Mouse (Mus musculus) gastrocnemius, postnatal 36 days (tissue): Measurements from ENCODE around the gene Xrcc6. TPM values are rescaled to one million over a fixed set of nuclear protein-coding genes. Genes with fewer than 3 reads are reported as not detected.
A peak's percentile ranks its signal among the peaks of the same experiment; 100 is the strongest.
"Not testable (repeated sequence)": the region's sequence is repeated elsewhere in the genome, so short reads cannot be mapped to it uniquely, and the experiment has no call there.

Experiments
- DNase-seq, 2 experiments: peaks; one replicate each; pipeline ENCODE4 v3.0.0; 2022
- intact Hi-C: fragments of 180-260 bp; cut with DNase I; formaldehyde crosslinking; loops from one replicate; pipeline ENCODE4 v1.15.1; 2025
- total RNA-seq, 2 experiments: library from RNA; stranded (reverse); gene quantifications; 2 replicates each; pipeline ENCODE4 v1.2.3; 2021

Xrcc6 gene
- total RNA-seq, 2 experiments from 2014 or later = 17.8 to 22.9 TPM

GRCm38 (mm10) chr15:81964262-81964661 lies 23.4 kb upstream of the Xrcc6 start:
- intact Hi-C loops = no loop called here
- no peak for DNase-seq

- intact Hi-C loops = no loop called here
Observed at GRCm38 (mm10) chr15:81964980-81965545, 22.6 kb upstream of the Xrcc6 start.

GRCm38 (mm10) chr15:81966062-81966829 lies 21.4 kb upstream of the Xrcc6 start:
- intact Hi-C loops = no loop called here
- no peak for DNase-seq

More at GRCm38 (mm10) chr15:81964980-81965545, 22.6 kb upstream of the Xrcc6 start:
- no peak for DNase-seq

GRCm38 (mm10) chr15:81967821-81968220 lies 19.8 kb upstream of the Xrcc6 start:
- DNase-seq = no peak
- intact Hi-C loops = no loop called here

GRCm38 (mm10) chr15:81968447-81968846 lies 19.2 kb upstream of the Xrcc6 start:
- intact Hi-C loops = no loop called here
- no peak for DNase-seq

- intact Hi-C loops = no loop called here
- DNase-seq = no peak
Observed at GRCm38 (mm10) chr15:81969173-81969572, 18.5 kb upstream of the Xrcc6 start.

GRCm38 (mm10) chr15:81969635-81970034 lies 18.0 kb upstream of the Xrcc6 start:
- intact Hi-C loops, DNase-seq: not testable (repeated sequence)

- DNase-seq, intact Hi-C loops: not testable (repeated sequence)
Observed at GRCm38 (mm10) chr15:81970498-81970897, 17.1 kb upstream of the Xrcc6 start.

- DNase-seq, intact Hi-C loops: not testable (repeated sequence)
Observed at GRCm38 (mm10) chr15:81975156-81975555, 12.5 kb upstream of the Xrcc6 start.

- intact Hi-C loops = no loop called here
- no peak for DNase-seq
Observed at GRCm38 (mm10) chr15:81980321-81980720, 7.3 kb upstream of the Xrcc6 start, which contains the start of gene 1700029P11Rik. Gene 1700029P11Rik, plus strand, starts transcription at chr15:81980540.

GRCm38 (mm10) chr15:81982173-81982572 lies 5.5 kb upstream of the Xrcc6 start:
- intact Hi-C loops = no loop called here
- no peak for DNase-seq

- intact Hi-C loops = loop anchor here (5.0 kb wide), 1 partner anchor 48 kb away; the partner anchor contains the start of gene Csdc2
- DNase-seq = no peak
Observed at GRCm38 (mm10) chr15:81985267-81986161, 2.1 kb upstream of the Xrcc6 start.

- intact Hi-C loops = loop anchor here (2.0 to 5.0 kb wide), 2 partner anchors 29 to 52 kb away; partner anchors contain the start of genes Csdc2 and Pmm1
- DNase-seq = peak; percentile 74 to 81
Observed at GRCm38 (mm10) chr15:81989371-81990062, 1.9 kb downstream of the Xrcc6 start.

- DNase-seq = no peak
- intact Hi-C loops = no loop called here
Observed at GRCm38 (mm10) chr15:81990549-81990948, 2.9 kb downstream of the Xrcc6 start.

- DNase-seq = no peak
- intact Hi-C loops = no loop called here
Observed at GRCm38 (mm10) chr15:81993992-81994391, 6.4 kb downstream of the Xrcc6 start.

GRCm38 (mm10) chr15:82004257-82004656 lies 16.6 kb downstream of the Xrcc6 start:
- intact Hi-C loops = no loop called here
- no peak for DNase-seq

- DNase-seq = no peak
- intact Hi-C loops = no loop called here
Observed at GRCm38 (mm10) chr15:82011947-82012346, 24.3 kb downstream of the Xrcc6 start.

GRCm38 (mm10) chr15:82014745-82015391 lies 27.2 kb downstream of the Xrcc6 start:
- intact Hi-C loops = no loop called here

GRCm38 (mm10) chr15:82015392-82016100 lies 27.9 kb downstream of the Xrcc6 start:
- intact Hi-C loops = no loop called here
- peak in 1 of 2 experiments; percentile 18 for DNase-seq

More at GRCm38 (mm10) chr15:82014745-82015391, 27.2 kb downstream of the Xrcc6 start:
- DNase-seq = no peak
